Mouse (Mus musculus): ENCODE results near the gene Zfp933. TPM values are rescaled to one million over a fixed set of nuclear protein-coding genes. Genes with fewer than 3 reads are reported as not detected.

Gene Zfp933
- polyA plus RNA-seq, 1 experiment, result 0.55 TPM

DNA sequence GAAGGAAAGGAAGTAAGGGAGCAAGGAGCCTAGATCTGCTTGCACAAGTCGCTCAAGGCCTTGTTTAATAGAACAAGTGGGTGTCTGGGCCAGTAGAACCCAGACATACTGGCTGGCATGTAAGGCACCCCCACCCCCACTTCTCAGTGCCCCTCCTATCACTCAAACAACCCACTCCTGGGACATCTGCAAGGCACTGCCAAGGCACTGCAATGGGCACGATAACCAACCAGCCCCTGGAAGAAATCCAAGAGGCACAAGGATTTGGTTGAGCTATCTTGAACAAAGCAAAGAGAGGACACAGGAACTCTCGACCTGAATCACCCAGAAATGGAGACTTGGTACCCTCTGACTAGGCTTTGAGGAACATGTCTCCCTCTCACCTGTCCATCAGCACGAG is 40.1 kb upstream of the Zfp933 start:
- H3K79me3 ChIP-seq (ENCODE audit: low read depth), result no peaks in the 10 kb centered on the region
- peaks cover 70% of the 10 kb centered on the region for H3K36me3 ChIP-seq (ENCODE audit: control insufficient read depth, insufficient read depth)
- H3K79me2 ChIP-seq (ENCODE audit: control insufficient read depth, insufficient read depth), result no peaks in the 10 kb centered on the region
- H3K4me3 ChIP-seq (ENCODE audit: insufficient read depth, poor library complexity, severe bottlenecking), result no peak overlapping the region
- H3K27me3 ChIP-seq (ENCODE audit: control insufficient read depth, insufficient read depth, insufficient read length), result no peaks in the 10 kb centered on the region
- no peak overlapping the region for H3ac ChIP-seq (ENCODE audit: control insufficient read depth, insufficient read length, low read depth)
- TF ChIP-seq MAX (IDR thresholded peaks at IDR 0.05) (no peak), CTCF (IDR thresholded peaks at IDR 0.05; ENCODE audit: control insufficient read depth, insufficient read depth, insufficient read length) (no peak), MYOG (IDR thresholded peaks at IDR 0.05; ENCODE audit: control insufficient read depth, extremely low read depth, insufficient read length) (no peak), CEBPB (IDR thresholded peaks at IDR 0.05; ENCODE audit: low read depth) (no peak), USF1 (IDR thresholded peaks at IDR 0.05; ENCODE audit: low read depth) (no peak), MYOD1 (IDR thresholded peaks at IDR 0.05; ENCODE audit: control insufficient read depth, insufficient read length, low read depth) (no peak), FOSL1 (IDR thresholded peaks at IDR 0.05; ENCODE audit: insufficient read depth, low read length, poor library complexity, severe bottlenecking) (no peak)

- peaks cover 72% of the 10 kb centered on the region for H3K36me3 ChIP-seq (ENCODE audit: control insufficient read depth, insufficient read depth)
- no peak for TF ChIP-seq USF1 (IDR thresholded peaks at IDR 0.05; ENCODE audit: low read depth)
- TF ChIP-seq MAX (IDR thresholded peaks at IDR 0.05), result no peak
- no peak for TF ChIP-seq FOSL1 (IDR thresholded peaks at IDR 0.05; ENCODE audit: insufficient read depth, low read length, poor library complexity, severe bottlenecking)
- TF ChIP-seq MYOD1 (IDR thresholded peaks at IDR 0.05; ENCODE audit: control insufficient read depth, insufficient read length, low read depth), result no peak
- TF ChIP-seq CTCF (IDR thresholded peaks at IDR 0.05; ENCODE audit: control insufficient read depth, insufficient read depth, insufficient read length), result no peak
- TF ChIP-seq CEBPB (IDR thresholded peaks at IDR 0.05; ENCODE audit: low read depth), result no peak
These were observed 39.1 kb upstream of the Zfp933 start for GRCm38 (mm10) chr4:147887277-147887676.

GRCm38 (mm10) chr4:147886158-147886557 is 38.0 kb upstream of the Zfp933 start:
- no peak overlapping the region for H3K4me3 ChIP-seq (ENCODE audit: insufficient read depth, poor library complexity, severe bottlenecking)
- TF ChIP-seq CTCF (IDR thresholded peaks at IDR 0.05; ENCODE audit: control insufficient read depth, insufficient read depth, insufficient read length), result no peak
- TF ChIP-seq MYOD1 (IDR thresholded peaks at IDR 0.05; ENCODE audit: control insufficient read depth, insufficient read length, low read depth), result no peak
- no peak for TF ChIP-seq MYOG (IDR thresholded peaks at IDR 0.05; ENCODE audit: control insufficient read depth, extremely low read depth, insufficient read length)
- no peak overlapping the region for H3ac ChIP-seq (ENCODE audit: control insufficient read depth, insufficient read length, low read depth)
- H3K36me3 ChIP-seq (ENCODE audit: control insufficient read depth, insufficient read depth), result peaks cover 79% of the 10 kb centered on the region
- H3K27me3 ChIP-seq (ENCODE audit: control insufficient read depth, insufficient read depth, insufficient read length), result no peaks in the 10 kb centered on the region
- H3K79me3 ChIP-seq (ENCODE audit: low read depth), result no peaks in the 10 kb centered on the region
- H3K79me2 ChIP-seq (ENCODE audit: control insufficient read depth, insufficient read depth), result no peaks in the 10 kb centered on the region

More at GRCm38 (mm10) chr4:147887277-147887676, 39.1 kb upstream of the Zfp933 start:
- Histone ChIP-seq H3K4me3 (ENCODE audit: insufficient read depth, poor library complexity, severe bottlenecking) (no peak overlapping the region), H3ac (ENCODE audit: control insufficient read depth, insufficient read length, low read depth) (no peak overlapping the region), H3K79me3 (ENCODE audit: low read depth) (no peaks in the 10 kb centered on the region), H3K79me2 (ENCODE audit: control insufficient read depth, insufficient read depth) (no peaks in the 10 kb centered on the region), H3K27me3 (ENCODE audit: control insufficient read depth, insufficient read depth, insufficient read length) (no peaks in the 10 kb centered on the region)

GRCm38 (mm10) chr4:147884138-147884537 is 36.0 kb upstream of the Zfp933 start:
- peaks cover 80% of the 10 kb centered on the region for H3K36me3 ChIP-seq (ENCODE audit: control insufficient read depth, insufficient read depth)
- no peak overlapping the region for H3K4me3 ChIP-seq (ENCODE audit: insufficient read depth, poor library complexity, severe bottlenecking)
- no peak overlapping the region for H3ac ChIP-seq (ENCODE audit: control insufficient read depth, insufficient read length, low read depth)
- H3K79me3 ChIP-seq (ENCODE audit: low read depth), result no peaks in the 10 kb centered on the region
- no peaks in the 10 kb centered on the region for H3K27me3 ChIP-seq (ENCODE audit: control insufficient read depth, insufficient read depth, insufficient read length)
- TF ChIP-seq CTCF (IDR thresholded peaks at IDR 0.05; ENCODE audit: control insufficient read depth, insufficient read depth, insufficient read length), result no peak
- no peak for TF ChIP-seq MYOG (IDR thresholded peaks at IDR 0.05; ENCODE audit: control insufficient read depth, extremely low read depth, insufficient read length)
- TF ChIP-seq MYOD1 (IDR thresholded peaks at IDR 0.05; ENCODE audit: control insufficient read depth, insufficient read length, low read depth), result no peak
- TF ChIP-seq USF1 (IDR thresholded peaks at IDR 0.05; ENCODE audit: low read depth), result no peak
- TF ChIP-seq MAX (IDR thresholded peaks at IDR 0.05), result no peak
- TF ChIP-seq CEBPB (IDR thresholded peaks at IDR 0.05; ENCODE audit: low read depth), result no peak
- no peak for TF ChIP-seq FOSL1 (IDR thresholded peaks at IDR 0.05; ENCODE audit: insufficient read depth, low read length, poor library complexity, severe bottlenecking)
- H3K79me2 ChIP-seq (ENCODE audit: control insufficient read depth, insufficient read depth), result no peaks in the 10 kb centered on the region

- Histone ChIP-seq H3K27me3 (ENCODE audit: control insufficient read depth, insufficient read depth, insufficient read length) (no peaks in the 10 kb centered on the region), H3ac (ENCODE audit: control insufficient read depth, insufficient read length, low read depth) (no peak overlapping the region), H3K79me2 (ENCODE audit: control insufficient read depth, insufficient read depth) (no peaks in the 10 kb centered on the region), H3K36me3 (ENCODE audit: control insufficient read depth, insufficient read depth) (peaks cover 82% of the 10 kb centered on the region), H3K79me3 (ENCODE audit: low read depth) (no peaks in the 10 kb centered on the region), H3K4me3 (ENCODE audit: insufficient read depth, poor library complexity, severe bottlenecking) (no peak overlapping the region)
- TF ChIP-seq USF1 (IDR thresholded peaks at IDR 0.05; ENCODE audit: low read depth), result no peak
- no peak for TF ChIP-seq CEBPB (IDR thresholded peaks at IDR 0.05; ENCODE audit: low read depth)
- no peak for TF ChIP-seq FOSL1 (IDR thresholded peaks at IDR 0.05; ENCODE audit: insufficient read depth, low read length, poor library complexity, severe bottlenecking)
- no peak for TF ChIP-seq MYOD1 (IDR thresholded peaks at IDR 0.05; ENCODE audit: control insufficient read depth, insufficient read length, low read depth)
- TF ChIP-seq MAX (IDR thresholded peaks at IDR 0.05), result no peak
- no peak for TF ChIP-seq MYOG (IDR thresholded peaks at IDR 0.05; ENCODE audit: control insufficient read depth, extremely low read depth, insufficient read length)
- TF ChIP-seq CTCF (IDR thresholded peaks at IDR 0.05; ENCODE audit: control insufficient read depth, insufficient read depth, insufficient read length), result no peak
These were observed 34.9 kb upstream of the Zfp933 start for GRCm38 (mm10) chr4:147883041-147883440.

GRCm38 (mm10) chr4:147881792-147882191 is 33.6 kb upstream of the Zfp933 start:
- Histone ChIP-seq H3K36me3 (ENCODE audit: control insufficient read depth, insufficient read depth) (peaks cover 78% of the 10 kb centered on the region), H3ac (ENCODE audit: control insufficient read depth, insufficient read length, low read depth) (no peak overlapping the region), H3K27me3 (ENCODE audit: control insufficient read depth, insufficient read depth, insufficient read length) (no peaks in the 10 kb centered on the region), H3K4me3 (ENCODE audit: insufficient read depth, poor library complexity, severe bottlenecking) (no peak overlapping the region), H3K79me3 (ENCODE audit: low read depth) (no peaks in the 10 kb centered on the region), H3K79me2 (ENCODE audit: control insufficient read depth, insufficient read depth) (no peaks in the 10 kb centered on the region)
- no peak for TF ChIP-seq FOSL1 (IDR thresholded peaks at IDR 0.05; ENCODE audit: insufficient read depth, low read length, poor library complexity, severe bottlenecking)
- TF ChIP-seq MAX (IDR thresholded peaks at IDR 0.05), result no peak
- no peak for TF ChIP-seq CEBPB (IDR thresholded peaks at IDR 0.05; ENCODE audit: low read depth)
- TF ChIP-seq MYOD1 (IDR thresholded peaks at IDR 0.05; ENCODE audit: control insufficient read depth, insufficient read length, low read depth), result no peak
- no peak for TF ChIP-seq USF1 (IDR thresholded peaks at IDR 0.05; ENCODE audit: low read depth)
- TF ChIP-seq MYOG (IDR thresholded peaks at IDR 0.05; ENCODE audit: control insufficient read depth, extremely low read depth, insufficient read length), result no peak
- no peak for TF ChIP-seq CTCF (IDR thresholded peaks at IDR 0.05; ENCODE audit: control insufficient read depth, insufficient read depth, insufficient read length)
